Mouse (Mus musculus): ENCODE results near the gene Shoc2. TPM values are rescaled to one million over a fixed set of nuclear protein-coding genes. Genes with fewer than 3 reads are reported as not detected.
A peak's percentile ranks its signal among the peaks of the same experiment; 100 is the strongest.

The Shoc2 gene
- polyA plus RNA-seq, 1 experiment from 2014 or later, result 57.0 TPM

- peaks cover 40% of the 10 kb centered on the region for H3K27me3 ChIP-seq
- H3K36me3 ChIP-seq, result no peaks in the 10 kb centered on the region
- peaks cover 26% of the 10 kb centered on the region for H3K4me1 ChIP-seq
- no peak within 1 kb of the TSS for H3K27ac ChIP-seq
- H3K9me3 ChIP-seq, result no peaks in the 10 kb centered on the region
- H3K4me3 ChIP-seq, result peak within 1 kb of the TSS; percentile 49
- H3K9ac ChIP-seq, result peak within 1 kb of the TSS; percentile 50; the same call in 1 of the 2 replicates
- no peak for ATAC-seq (ENCODE audit: insufficient number of reproducible peaks, insufficient read depth, low FRiP score, low TSS enrichment)
- WGBS, result 72% methylated on average over 5 of the region's 5 CpGs
- peak within 1 kb of the TSS; percentile 96 for H3K4me2 ChIP-seq (replicated peaks)
Observed at GRCm38 (mm10) chr19:54043851-54044250, 99.7 kb downstream of the Shoc2 start, which contains the start of gene Adra2a. Adra2a (plus strand) TSS chr19:54044151.

GRCm38 (mm10) chr19:54044507-54045371 is 100.6 kb downstream of the Shoc2 start:
- H3K4me1 ChIP-seq, result peaks cover 26% of the 10 kb centered on the region
- peak; percentile 86 for ATAC-seq (ENCODE audit: insufficient number of reproducible peaks, insufficient read depth, low FRiP score, low TSS enrichment)
- peak overlapping the region; percentile 49 for H3K4me3 ChIP-seq
- peak overlapping the region; percentile 50 for H3K9ac ChIP-seq
- H3K9me3 ChIP-seq, result no peaks in the 10 kb centered on the region
- under 1% methylated on average over 57 of the region's 59 CpGs for WGBS
- H3K27ac ChIP-seq, result no peak overlapping the region
- peaks cover 49% of the 10 kb centered on the region for H3K27me3 ChIP-seq
- H3K4me2 ChIP-seq (replicated peaks), result peak overlapping the region; percentile 96
- no peaks in the 10 kb centered on the region for H3K36me3 ChIP-seq

- WGBS, result 2% methylated on average over 29 of the region's 29 CpGs
- peaks cover 52% of the 10 kb centered on the region for H3K27me3 ChIP-seq
- H3K9me3 ChIP-seq, result no peaks in the 10 kb centered on the region
- peak; percentile 23 for ATAC-seq (ENCODE audit: insufficient number of reproducible peaks, insufficient read depth, low FRiP score, low TSS enrichment)
- H3K9ac ChIP-seq, result peak overlapping the region; percentile 50
- peak overlapping the region; percentile 96 for H3K4me2 ChIP-seq (replicated peaks)
- H3K27ac ChIP-seq, result no peak overlapping the region
- peak overlapping the region; percentile 49 for H3K4me3 ChIP-seq
- peaks cover 26% of the 10 kb centered on the region for H3K4me1 ChIP-seq
- H3K36me3 ChIP-seq, result no peaks in the 10 kb centered on the region
Observed at GRCm38 (mm10) chr19:54045412-54045811, 101.3 kb downstream of the Shoc2 start.

GRCm38 (mm10) chr19:54045931-54046683 is 102.0 kb downstream of the Shoc2 start:
- WGBS, result 3% methylated on average over 55 of the region's 55 CpGs
- ATAC-seq (ENCODE audit: insufficient number of reproducible peaks, insufficient read depth, low FRiP score, low TSS enrichment), result no peak
- Histone ChIP-seq H3K4me2 (replicated peaks) (peak overlapping the region; percentile 96), H3K36me3 (no peaks in the 10 kb centered on the region), H3K27me3 (peaks cover 56% of the 10 kb centered on the region), H3K27ac (no peak overlapping the region), H3K4me3 (peak overlapping the region; percentile 49), H3K4me1 (peaks cover 26% of the 10 kb centered on the region), H3K9ac (peak overlapping the region; percentile 15; the same call in 1 of the 2 replicates), H3K9me3 (no peaks in the 10 kb centered on the region)

DNA sequence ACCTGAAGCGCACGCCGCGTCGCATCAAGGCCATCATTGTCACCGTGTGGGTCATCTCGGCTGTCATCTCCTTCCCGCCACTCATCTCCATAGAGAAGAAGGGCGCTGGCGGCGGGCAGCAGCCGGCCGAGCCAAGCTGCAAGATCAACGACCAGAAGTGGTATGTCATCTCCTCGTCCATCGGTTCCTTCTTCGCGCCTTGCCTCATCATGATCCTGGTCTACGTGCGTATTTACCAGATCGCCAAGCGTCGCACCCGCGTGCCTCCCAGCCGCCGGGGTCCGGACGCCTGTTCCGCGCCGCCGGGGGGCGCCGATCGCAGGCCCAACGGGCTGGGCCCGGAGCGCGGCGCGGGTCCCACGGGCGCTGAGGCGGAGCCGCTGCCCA is 102.6 kb downstream of the Shoc2 start:
- Histone ChIP-seq H3K4me3 (peak overlapping the region; percentile 49), H3K9me3 (no peaks in the 10 kb centered on the region), H3K27ac (no peak overlapping the region), H3K4me2 (replicated peaks) (peak overlapping the region; percentile 96), H3K9ac (peak overlapping the region; percentile 56), H3K4me1 (peaks cover 26% of the 10 kb centered on the region), H3K36me3 (no peaks in the 10 kb centered on the region), H3K27me3 (peaks cover 56% of the 10 kb centered on the region)
- 1% methylated on average over 46 of the region's 46 CpGs for WGBS
- no peak for ATAC-seq (ENCODE audit: insufficient number of reproducible peaks, insufficient read depth, low FRiP score, low TSS enrichment)

DNA sequence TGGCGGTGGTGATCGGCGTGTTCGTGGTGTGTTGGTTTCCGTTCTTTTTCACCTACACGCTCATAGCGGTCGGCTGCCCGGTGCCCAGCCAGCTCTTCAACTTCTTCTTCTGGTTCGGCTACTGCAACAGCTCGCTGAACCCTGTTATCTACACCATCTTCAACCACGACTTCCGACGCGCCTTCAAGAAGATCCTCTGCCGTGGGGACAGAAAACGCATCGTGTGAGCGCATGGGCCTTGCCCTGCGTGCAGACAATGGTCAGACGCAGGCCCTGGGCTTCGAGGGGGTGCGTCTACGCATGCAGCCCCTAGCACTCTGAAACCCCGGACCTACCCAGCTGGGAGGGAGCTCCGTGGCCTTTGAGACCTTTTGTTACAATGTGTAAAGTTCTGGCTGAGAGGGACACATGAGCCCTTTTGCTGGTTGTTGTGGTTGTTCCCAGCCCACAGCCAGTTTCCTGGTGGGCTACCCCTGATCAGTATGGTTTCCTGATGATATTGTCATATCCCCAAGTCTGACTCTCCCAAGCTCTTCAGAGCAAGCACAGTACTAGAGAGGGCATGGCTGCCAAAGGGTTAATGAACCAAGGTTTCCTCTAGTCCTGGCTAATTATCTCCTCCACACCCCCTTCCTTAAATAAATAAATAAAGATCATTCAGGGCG is 103.4 kb downstream of the Shoc2 start:
- H3K9ac ChIP-seq, result peak overlapping the region; percentile 56
- peaks cover 56% of the 10 kb centered on the region for H3K27me3 ChIP-seq
- peak overlapping the region; percentile 49 for H3K4me3 ChIP-seq
- H3K36me3 ChIP-seq, result no peaks in the 10 kb centered on the region
- H3K9me3 ChIP-seq, result no peaks in the 10 kb centered on the region
- no peak overlapping the region for H3K27ac ChIP-seq
- H3K4me1 ChIP-seq, result peaks cover 26% of the 10 kb centered on the region
- no peak for ATAC-seq (ENCODE audit: insufficient number of reproducible peaks, insufficient read depth, low FRiP score, low TSS enrichment)
- WGBS, result under 1% methylated on average over 27 of the region's 27 CpGs
- H3K4me2 ChIP-seq (replicated peaks), result peak overlapping the region; percentile 96

DNA sequence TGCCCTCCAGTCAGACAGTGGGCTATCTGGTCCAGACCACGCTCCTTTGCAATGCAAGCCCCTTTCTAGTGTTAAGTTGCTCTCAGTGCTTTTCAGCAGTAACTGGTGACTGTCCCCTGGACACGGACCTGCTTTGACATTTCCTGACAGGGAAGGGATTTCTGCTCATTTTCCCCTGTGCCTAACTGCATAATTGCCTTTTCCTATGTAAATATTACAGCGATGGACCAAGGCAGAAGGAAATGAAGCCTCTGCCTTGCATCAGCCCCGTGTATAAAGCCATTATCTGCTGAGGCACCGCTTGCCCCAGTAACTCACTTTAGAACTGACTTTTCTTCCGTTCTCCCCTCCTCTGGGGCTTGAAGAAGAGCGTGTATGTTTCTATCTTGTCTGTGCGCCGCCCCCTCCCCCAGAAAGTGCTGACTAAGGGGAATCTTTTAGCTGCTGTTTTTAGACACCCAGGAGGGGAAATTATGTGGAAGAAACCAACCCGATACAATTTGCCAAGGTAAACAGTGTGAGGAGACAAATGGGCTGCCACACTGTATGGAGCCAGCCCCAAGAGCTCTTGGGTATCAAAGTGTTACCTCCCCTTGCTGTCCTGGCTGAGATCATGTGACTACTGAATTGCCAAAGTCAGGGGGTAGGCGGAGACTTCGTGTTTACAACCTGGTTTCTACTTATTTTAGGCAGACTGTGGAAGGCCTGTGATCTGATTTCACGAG is 104.2 kb downstream of the Shoc2 start:
- H3K4me1 ChIP-seq, result peaks cover 26% of the 10 kb centered on the region
- H3K9ac ChIP-seq, result no peak overlapping the region
- H3K27me3 ChIP-seq, result peaks cover 56% of the 10 kb centered on the region
- H3K9me3 ChIP-seq, result no peaks in the 10 kb centered on the region
- H3K4me2 ChIP-seq (replicated peaks), result peak overlapping the region; percentile 96; the same call in 1 of the 2 replicates
- ATAC-seq (ENCODE audit: insufficient number of reproducible peaks, insufficient read depth, low FRiP score, low TSS enrichment), result no peak
- WGBS, result 6% methylated on average over 13 of the region's 13 CpGs
- H3K36me3 ChIP-seq, result no peaks in the 10 kb centered on the region
- no peak overlapping the region for H3K27ac ChIP-seq
- H3K4me3 ChIP-seq, result no peak overlapping the region

DNA sequence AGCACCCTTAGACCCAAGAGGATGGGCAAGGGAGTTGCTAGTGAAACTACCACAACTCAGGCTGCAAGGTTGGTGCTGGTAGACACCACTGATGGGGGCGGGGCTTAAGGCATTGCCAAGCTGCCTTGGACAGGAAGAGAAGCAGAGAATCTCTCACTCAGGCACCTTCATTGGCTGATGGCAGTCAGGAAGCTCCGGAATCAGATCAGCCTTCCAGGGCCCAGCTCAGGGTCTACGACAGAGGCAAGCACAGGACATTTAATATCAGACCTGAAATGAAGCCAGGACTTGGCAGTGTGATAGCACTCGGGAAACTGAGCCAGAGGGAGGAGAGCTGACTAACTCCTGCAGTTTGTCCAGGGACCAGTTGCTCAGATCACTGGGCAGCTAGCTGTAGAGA is 107.5 kb downstream of the Shoc2 start:
- H3K4me1 ChIP-seq, result peaks cover 14% of the 10 kb centered on the region
- peaks cover 37% of the 10 kb centered on the region for H3K27me3 ChIP-seq
- H3K4me2 ChIP-seq (replicated peaks), result no peak overlapping the region
- 63% methylated on average over 4 of the region's 4 CpGs for WGBS
- no peak overlapping the region for H3K9ac ChIP-seq
- no peak overlapping the region for H3K4me3 ChIP-seq
- ATAC-seq (ENCODE audit: insufficient number of reproducible peaks, insufficient read depth, low FRiP score, low TSS enrichment), result no peak
- H3K9me3 ChIP-seq, result no peaks in the 10 kb centered on the region
- no peaks in the 10 kb centered on the region for H3K36me3 ChIP-seq
- H3K27ac ChIP-seq, result no peak overlapping the region

GRCm38 (mm10) chr19:54055845-54056244 is 111.7 kb downstream of the Shoc2 start:
- Histone ChIP-seq H3K4me3 (no peak overlapping the region), H3K27ac (no peak overlapping the region), H3K9me3 (no peaks in the 10 kb centered on the region), H3K4me2 (replicated peaks) (no peak overlapping the region), H3K36me3 (no peaks in the 10 kb centered on the region), H3K4me1 (no peaks in the 10 kb centered on the region), H3K27me3 (peaks cover 2% of the 10 kb centered on the region; the same call in 1 of the 2 replicates), H3K9ac (no peak overlapping the region)
- ATAC-seq (ENCODE audit: insufficient number of reproducible peaks, insufficient read depth, low FRiP score, low TSS enrichment), result no peak
- 61% methylated on average over 5 of the region's 5 CpGs for WGBS

DNA sequence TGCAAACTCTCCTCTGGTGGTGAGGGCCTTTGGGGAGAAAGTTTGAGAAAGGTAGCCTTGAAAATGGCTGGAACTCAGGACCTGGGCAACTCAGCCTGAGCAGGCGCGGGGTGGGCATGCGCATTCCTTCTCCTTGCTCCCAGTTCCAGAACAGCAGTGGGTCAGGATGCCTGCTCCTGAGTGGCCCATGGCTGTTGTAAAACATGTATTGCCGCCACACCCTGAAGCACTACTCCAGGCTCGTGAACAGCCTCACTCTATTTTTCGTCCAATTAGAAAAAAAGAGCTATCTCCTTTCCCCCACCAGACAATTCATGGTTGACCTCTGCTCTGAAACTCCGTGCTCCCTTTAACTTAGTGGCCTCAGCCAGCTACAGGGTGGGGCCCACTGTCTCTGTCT is 124.3 kb downstream of the Shoc2 start:
- no peaks in the 10 kb centered on the region for H3K27me3 ChIP-seq
- H3K9me3 ChIP-seq, result no peaks in the 10 kb centered on the region
- no peak overlapping the region for H3K4me3 ChIP-seq
- H3K9ac ChIP-seq, result no peak overlapping the region
- 85% methylated on average over 7 of the region's 7 CpGs for WGBS
- H3K4me2 ChIP-seq (replicated peaks), result no peak overlapping the region
- H3K27ac ChIP-seq, result no peak overlapping the region
- H3K36me3 ChIP-seq, result no peaks in the 10 kb centered on the region
- ATAC-seq (ENCODE audit: insufficient number of reproducible peaks, insufficient read depth, low FRiP score, low TSS enrichment), result no peak
- H3K4me1 ChIP-seq, result no peaks in the 10 kb centered on the region

GRCm38 (mm10) chr19:54070521-54070920 is 126.4 kb downstream of the Shoc2 start:
- WGBS, result 74% methylated on average over 5 of the region's 5 CpGs
- H3K4me1 ChIP-seq, result no peaks in the 10 kb centered on the region
- no peak for ATAC-seq (ENCODE audit: insufficient number of reproducible peaks, insufficient read depth, low FRiP score, low TSS enrichment)
- no peaks in the 10 kb centered on the region for H3K27me3 ChIP-seq
- H3K4me3 ChIP-seq, result no peak overlapping the region
- no peak overlapping the region for H3K27ac ChIP-seq
- no peaks in the 10 kb centered on the region for H3K36me3 ChIP-seq
- no peak overlapping the region for H3K4me2 ChIP-seq (replicated peaks)
- H3K9me3 ChIP-seq, result no peaks in the 10 kb centered on the region
- H3K9ac ChIP-seq, result no peak overlapping the region

All from embryonic facial prominence, embryonic 12.5 days (tissue).